Mouse (Mus musculus) megakaryocyte progenitor cell, adult 5-6 weeks (primary cell): ENCODE results near the gene Hoxb13. TPM values are rescaled to one million over a fixed set of nuclear protein-coding genes. Genes with fewer than 3 reads are reported as not detected.

Source experiments
- ATAC-seq: replicated peaks from 2 replicates; pipeline ENCODE4 v1.8.0; 2016; ENCODE audit warnings: mild to moderate bottlenecking, moderate TSS enrichment, inconsistent platforms; ENCODE audit not compliant: poor library complexity
- total RNA-seq, 2 experiments: library from RNA; stranded (forward) in 1 of 2; stranded (reverse) in 1 of 2; fragments of 157-497, 149-512 nt in 1 of 2; fragments of 200-1000 nt in 1 of 2; gene quantifications; 2 replicates each; pipeline versions ENCODE4 v1.2.3 to v1.2.4; 2015 to 2017

Hoxb13 gene
- total RNA-seq, 2 experiments from 2014 or later = not detected

DNA sequence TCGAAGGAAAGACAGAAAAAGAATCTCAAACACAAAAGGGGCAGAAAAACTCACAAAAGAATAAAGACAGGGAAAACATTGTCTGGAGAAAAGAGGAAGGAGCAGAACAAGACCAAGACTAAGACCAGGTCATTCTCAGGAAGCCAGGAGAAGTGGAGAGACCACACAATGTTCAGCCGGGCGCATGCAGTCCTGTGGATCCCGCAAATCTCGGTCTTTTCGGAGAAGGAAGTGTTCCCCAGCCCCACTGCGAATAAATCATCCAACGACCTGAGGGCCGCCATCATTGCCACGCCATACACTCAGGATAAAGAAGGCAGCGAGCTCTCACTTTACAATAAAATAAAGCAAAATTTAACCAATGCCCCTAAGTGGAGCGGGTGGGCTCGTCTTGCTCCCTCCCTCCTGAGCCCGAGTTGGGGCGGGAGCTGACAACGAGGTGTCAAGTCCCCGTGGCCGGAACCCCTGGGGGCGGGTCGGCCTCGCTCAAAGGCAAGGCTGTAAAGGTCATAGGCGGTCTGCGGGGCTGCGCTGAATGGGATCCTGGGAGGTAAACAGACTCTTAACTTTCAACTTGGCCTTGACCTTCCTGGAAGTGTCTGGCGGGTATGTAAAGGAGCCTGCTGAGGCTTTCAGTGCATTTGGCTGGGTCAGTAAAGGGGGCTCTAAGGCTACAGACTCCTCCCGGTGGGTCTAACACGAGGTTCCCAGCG lies 4.2 kb upstream of the Hoxb13 start:
- no peak for ATAC-seq

DNA sequence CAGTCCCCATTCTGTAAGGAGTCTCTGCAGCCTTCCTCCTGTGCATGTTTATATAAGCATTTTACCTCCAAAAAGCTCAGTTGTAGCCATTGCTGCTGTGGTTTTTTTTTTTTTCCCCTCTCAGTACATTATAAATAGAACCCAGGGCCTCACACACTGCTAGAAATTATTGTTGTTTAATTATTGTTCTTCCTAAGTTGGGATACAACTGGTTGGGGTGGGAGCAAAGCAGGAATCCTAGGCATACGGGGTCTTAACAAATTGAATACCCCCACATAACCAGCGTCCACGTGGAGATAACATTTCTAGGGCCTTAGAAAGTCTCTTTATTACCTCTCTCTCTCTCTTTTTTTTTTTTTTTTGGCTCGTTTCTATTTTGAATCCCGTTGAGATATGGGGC lies 3.0 kb upstream of the Hoxb13 start:
- no peak for ATAC-seq

GRCm38 (mm10) chr11:96194401-96194710 lies 240 bp downstream of the Hoxb13 start:
- no peak for ATAC-seq

- no peak for ATAC-seq
Observed at GRCm38 (mm10) chr11:96194961-96195640, 985 bp downstream of the Hoxb13 start.

DNA sequence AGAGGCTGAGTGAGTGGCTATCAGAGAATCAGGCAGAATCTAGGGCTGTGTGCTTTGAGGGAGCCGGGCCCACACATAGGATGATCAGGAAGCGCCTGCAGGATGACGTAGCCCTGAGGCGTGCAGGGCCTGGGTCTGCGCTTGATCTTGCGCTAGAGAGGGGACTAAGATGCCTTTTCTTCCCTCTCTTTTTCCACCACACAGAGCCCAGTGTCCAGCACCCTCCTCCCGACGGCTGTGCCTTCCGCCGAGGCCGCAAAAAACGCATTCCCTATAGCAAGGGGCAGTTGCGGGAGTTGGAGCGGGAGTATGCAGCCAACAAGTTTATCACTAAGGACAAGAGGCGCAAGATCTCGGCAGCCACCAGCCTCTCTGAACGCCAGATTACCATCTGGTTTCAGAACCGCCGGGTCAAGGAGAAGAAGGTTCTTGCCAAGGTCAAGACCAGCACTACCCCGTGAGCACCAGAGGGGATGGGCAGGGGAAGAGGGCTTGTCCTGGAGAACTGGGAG lies 1.7 kb downstream of the Hoxb13 start:
- no peak for ATAC-seq

DNA sequence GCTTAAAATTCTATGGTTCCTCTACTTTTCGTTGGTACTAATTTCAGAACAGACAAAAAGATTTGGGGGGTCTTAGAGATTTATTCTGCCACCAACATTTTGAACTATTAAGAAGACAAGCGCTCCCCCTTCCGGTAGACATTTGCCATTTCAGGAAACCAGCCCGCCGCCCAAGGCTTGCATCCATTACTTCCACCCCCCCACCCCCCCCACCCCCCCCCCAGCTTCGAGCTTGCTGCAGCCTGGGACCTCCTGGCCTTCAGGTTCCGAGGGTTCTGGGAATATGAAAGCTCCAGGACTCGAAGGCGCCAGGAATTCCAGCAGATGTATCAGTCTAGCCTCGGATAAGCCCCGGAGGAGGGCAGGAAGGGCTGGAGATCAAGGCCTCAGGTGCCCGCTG lies 4.5 kb downstream of the Hoxb13 start:
- ATAC-seq = peak; percentile 48; the same call in 1 of the 2 replicates

GRCm38 (mm10) chr11:96199181-96200086 lies 5.3 kb downstream of the Hoxb13 start:
- ATAC-seq = no peak

DNA sequence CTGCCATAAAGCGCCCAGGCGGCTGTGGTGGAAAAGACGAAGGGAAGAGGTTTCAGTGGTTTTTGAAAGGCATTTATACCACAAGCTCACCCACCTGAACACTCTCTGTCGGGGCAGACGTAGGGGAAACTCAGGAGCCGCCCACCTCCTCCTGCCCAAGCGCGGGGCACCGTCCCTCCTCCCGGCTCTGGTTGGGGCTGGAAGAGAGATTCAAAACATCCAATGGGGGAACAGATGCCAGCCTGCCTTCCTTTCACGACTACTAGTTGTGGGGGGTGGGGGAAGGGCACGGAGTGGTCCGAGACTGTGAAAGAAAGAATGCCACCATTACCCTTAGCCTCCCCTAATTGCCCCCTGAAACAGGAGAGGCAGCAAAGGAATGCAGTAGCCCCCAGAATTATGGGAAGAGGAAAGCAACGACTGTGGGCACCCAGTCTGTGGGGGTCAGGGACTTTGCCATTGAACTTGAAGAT lies 6.1 kb downstream of the Hoxb13 start:
- ATAC-seq = no peak

DNA sequence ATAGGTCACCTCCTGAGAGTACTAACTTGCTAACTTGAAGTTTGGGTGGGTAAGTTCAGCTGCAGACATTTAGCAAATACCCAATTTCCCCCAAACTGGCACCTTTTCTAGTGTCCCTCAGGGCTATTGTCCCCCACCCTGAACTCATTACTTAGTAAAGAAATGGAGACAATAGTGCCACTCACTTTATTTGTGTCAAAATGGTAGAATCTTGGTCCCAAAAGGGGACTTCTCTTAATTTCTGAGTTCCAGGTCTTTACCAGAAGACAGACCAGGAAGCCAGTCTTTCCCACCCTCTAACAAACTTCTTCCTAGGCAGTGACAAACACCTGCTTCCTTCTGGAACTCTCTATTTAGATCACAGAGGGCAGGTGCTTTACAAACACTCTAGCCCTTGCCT lies 7.6 kb downstream of the Hoxb13 start:
- ATAC-seq = no peak

DNA sequence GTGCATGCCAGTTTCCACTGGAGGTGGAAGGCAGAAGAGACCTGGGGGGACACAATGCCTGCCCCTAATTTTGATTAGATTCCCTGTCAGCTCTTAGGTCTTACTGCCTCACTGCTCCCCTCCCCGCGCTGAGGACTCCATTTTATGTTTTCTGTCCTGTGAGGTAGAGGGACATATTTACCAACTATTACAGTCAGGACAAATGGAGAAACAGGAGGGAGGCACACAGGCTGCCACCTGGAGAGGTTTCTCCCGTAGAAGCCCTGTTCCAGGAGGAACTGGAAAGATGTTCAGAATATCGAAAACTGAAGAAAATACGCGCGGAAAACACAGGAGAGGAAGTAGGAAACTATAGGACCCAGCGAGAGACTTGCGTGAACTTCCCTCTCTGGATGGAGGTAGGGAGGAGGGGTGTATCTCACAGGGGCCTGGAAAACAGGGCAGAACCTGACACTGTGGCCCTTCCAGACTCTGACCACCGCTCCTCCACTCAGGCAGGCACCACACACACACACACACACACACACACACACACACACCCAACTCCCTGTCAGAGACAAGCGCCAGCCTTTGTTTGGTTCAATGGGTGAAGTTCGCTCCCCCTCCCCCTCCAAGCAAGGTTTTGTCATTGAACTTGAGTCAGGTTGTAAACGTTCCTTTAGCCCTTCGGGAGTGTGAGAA lies 8.4 kb downstream of the Hoxb13 start:
- no peak for ATAC-seq

DNA sequence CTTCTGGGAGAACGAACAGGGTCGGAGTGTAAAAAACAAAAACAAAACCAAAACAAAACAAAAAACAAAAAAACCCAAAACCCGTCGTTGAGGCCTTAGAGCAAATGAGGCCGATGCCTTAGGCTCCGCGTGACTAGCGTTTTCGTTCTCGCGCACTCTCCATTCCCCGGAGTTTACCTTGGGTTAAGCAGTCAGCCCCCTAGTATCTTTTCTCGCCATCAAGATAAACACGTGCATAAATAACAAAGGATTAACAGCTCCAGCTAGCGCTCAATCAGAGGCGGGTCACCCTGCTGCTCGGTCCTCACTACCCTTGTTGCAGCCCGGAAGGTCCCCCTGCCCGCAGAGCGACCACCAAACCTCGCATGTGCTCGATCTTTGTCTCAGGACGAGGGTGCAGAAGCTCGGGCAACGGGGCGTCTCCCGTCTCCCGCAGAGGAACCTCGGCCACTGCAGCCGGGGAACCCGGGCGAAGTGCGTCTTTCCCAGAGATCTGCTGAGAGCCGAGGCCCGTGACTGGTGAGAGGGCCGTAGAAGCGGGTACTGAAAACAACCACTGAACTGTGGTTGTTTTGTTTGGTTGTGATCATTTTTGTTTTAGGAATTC lies 9.2 kb downstream of the Hoxb13 start:
- no peak for ATAC-seq

DNA sequence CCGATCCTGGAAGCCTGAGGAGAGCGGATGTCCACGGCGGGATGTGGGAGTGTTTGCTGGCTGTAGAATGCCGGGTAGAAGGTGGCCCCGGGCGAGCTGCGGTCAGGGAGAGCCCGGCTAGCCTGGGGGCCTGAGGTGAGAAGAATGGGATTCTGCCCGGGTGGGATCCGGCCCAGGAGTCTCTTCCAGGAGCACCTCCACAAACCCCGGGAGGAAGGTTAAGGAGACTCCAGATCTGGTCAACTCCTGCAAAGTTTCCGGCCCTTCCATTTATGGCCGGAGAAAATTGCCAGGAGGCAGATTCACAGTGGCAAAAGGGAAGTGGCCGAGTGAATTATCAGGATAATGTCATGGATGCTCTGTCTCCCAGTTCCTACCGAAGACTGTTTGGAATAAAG lies 9.7 kb downstream of the Hoxb13 start:
- ATAC-seq = no peak

- no peak for ATAC-seq
Observed at GRCm38 (mm10) chr11:96204351-96204750, 10.2 kb downstream of the Hoxb13 start.

- ATAC-seq = no peak
Observed at GRCm38 (mm10) chr11:96205426-96206131, 11.5 kb downstream of the Hoxb13 start.

DNA sequence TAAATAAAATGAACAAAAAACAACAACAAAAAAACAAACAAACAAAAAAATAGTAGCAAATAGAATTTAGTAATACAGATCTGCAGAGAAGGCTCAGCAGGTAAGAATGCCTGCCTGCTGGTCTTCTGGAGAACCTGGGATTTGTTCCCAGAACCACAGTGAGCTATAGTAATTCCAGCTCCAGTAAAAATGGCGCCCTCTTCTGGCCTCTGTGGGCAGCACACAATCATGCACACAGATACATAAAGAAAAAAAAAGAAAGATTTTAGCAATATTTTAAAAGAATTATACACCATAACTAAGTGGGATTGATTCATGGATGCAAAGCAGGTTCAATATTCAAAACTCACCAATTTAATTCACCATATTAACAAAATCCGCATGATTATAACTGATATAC lies 29.7 kb downstream of the Hoxb13 start:
- ATAC-seq = no peak

GRCm38 (mm10) chr11:96227676-96228075 lies 33.6 kb downstream of the Hoxb13 start:
- ATAC-seq = no peak

GRCm38 (mm10) chr11:96234906-96235305 lies 40.8 kb downstream of the Hoxb13 start:
- peak; percentile 78 for ATAC-seq

DNA sequence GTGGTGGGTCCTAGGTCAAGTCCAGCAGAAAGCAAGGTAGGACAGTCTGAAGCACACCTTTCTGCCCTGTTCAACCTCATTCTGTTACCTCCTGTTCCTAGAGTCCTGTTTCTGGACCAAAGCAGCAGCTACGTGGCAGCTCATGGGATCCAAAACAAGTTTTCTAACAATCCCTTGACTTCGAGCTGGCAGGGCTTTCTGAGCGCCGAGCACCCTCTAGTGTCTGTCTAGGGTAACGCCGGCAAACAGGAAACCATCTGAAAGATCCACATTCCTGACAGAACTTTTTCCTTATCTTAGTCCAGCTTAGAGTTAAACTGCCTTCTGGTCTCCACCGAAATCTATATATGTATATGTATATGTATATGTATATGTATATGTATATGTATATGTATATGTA lies 46.1 kb downstream of the Hoxb13 start:
- peak; percentile 63; the same call in 1 of the 2 replicates for ATAC-seq
